ENCODE assay signal across 13 mouse cellular contexts in the genomic region with DNA sequence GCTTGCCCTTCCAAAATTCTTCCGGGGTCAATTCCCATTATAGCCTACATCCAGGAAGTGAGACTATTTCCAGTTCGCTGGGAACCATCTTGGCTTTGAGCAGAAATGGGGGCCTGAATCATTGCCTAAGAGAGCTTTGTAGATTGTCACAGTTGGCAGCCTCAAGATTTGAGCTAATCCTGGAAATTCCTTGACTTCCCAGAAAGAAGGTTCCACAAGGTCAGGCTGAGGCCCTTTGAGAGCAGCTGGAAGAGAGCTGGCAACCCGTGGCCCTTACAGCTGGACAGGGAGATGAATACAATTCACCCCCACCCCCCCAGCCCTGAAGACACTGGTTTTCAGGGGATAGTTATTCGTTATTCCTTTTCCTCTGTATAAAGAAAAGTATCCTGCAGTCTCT.
DNase-seq lines count a peak whose midpoint lies in the region; ATAC-seq and TF ChIP-seq lines count a peak whose summit lies in the region.
"Had no signal": no experiment of that assay in that cellular context is flagged by ENCODE, and none has a peak within 500 bp of the region (broad histone marks: within the 10 kb centered on the region; RNA-seq: fewer than 3 reads in every experiment).

No protein-coding gene starts in this region.

- 48% methylated on average over 4 of the region's 4 CpGs for WGBS in lung, embryonic 15.5 days
- WGBS in lung, adult 2 months, result 43% methylated on average over 4 of the region's 4 CpGs
- 49% methylated on average over 4 of the region's 4 CpGs for whole genome bisulfite sequencing in stomach, embryonic 14.5 days

- no peak overlapping the region for H3K9ac ChIP-seq in lung, embryonic 15.5 days
- H3K9ac ChIP-seq in stomach, embryonic 14.5 days (replicated peaks; ENCODE audit: low read depth, low read length), result no peak overlapping the region
- H3K9ac ChIP-seq: liver, embryonic 12.5 days had no signal

- DNase-seq in heart, adult 11 months, result peak; percentile 97
- DNase-seq in heart, postnatal 25 days (ENCODE audit: low spot score), result no peak
- no peak for DNase-seq in lung, adult 2 months
- peak; percentile 68 to 71 for DNase-seq in heart, postnatal 10 days
- no peak for DNase-seq in layer of hippocampus, adult 11-12 months (ENCODE audit: low spot score)
- no peak for DNase-seq in thymus, postnatal 14 days
- DNase-seq: adrenal gland, postnatal 25 days; cerebellum, adult 9-10 months; kidney, postnatal 14 days had no signal

- no peak for ATAC-seq in lung, embryonic 15.5 days (ENCODE audit: borderline replicate concordance, extremely low read depth, low FRiP score, low TSS enrichment)
- ATAC-seq in stomach, embryonic 14.5 days (ENCODE audit: insufficient number of reproducible peaks, insufficient read depth, low FRiP score, low read depth), result no peak
- ATAC-seq: liver, embryonic 12.5 days had no signal

- no peak for TF ChIP-seq POLR2A in lung, adult 2 months (IDR thresholded peaks at IDR 0.05; ENCODE audit: borderline replicate concordance, extremely low read depth, low read depth, low read length)

- TF ChIP-seq CTCF in lung, adult 2 months (IDR thresholded peaks at IDR 0.05; ENCODE audit: insufficient read depth, low read length), result no peak

- H3K4me1 ChIP-seq in lung, embryonic 15.5 days, result peaks cover 69% of the 10 kb centered on the region
- H3K4me1 ChIP-seq in lung, adult 2 months (ENCODE audit: control insufficient read depth, insufficient read depth, low read length), result peaks cover 25% of the 10 kb centered on the region
- peaks cover 67% of the 10 kb centered on the region for H3K4me1 ChIP-seq in stomach, embryonic 14.5 days (ENCODE audit: control insufficient read depth, insufficient read depth, low read length)

- 0 out of 2 replicates have a peak overlapping the region, but pooled peaks have one; percentile 72 for H3K27ac ChIP-seq in lung, embryonic 15.5 days
- H3K27ac ChIP-seq in stomach, embryonic 14.5 days (ENCODE audit: low read length), result peak overlapping the region; percentile 79; the same call in 1 of the 2 replicates
- H3K27ac ChIP-seq: liver, embryonic 12.5 days had no signal

- no peaks in the 10 kb centered on the region for H3K36me3 ChIP-seq in lung, embryonic 15.5 days
- no peaks in the 10 kb centered on the region for H3K36me3 ChIP-seq in stomach, embryonic 14.5 days (ENCODE audit: control insufficient read depth, insufficient read depth, low read length)
- H3K36me3 ChIP-seq: liver, embryonic 12.5 days had no signal

- H3K27me3 ChIP-seq in lung, embryonic 15.5 days, result no peaks in the 10 kb centered on the region
- no peaks in the 10 kb centered on the region for H3K27me3 ChIP-seq in stomach, embryonic 14.5 days (ENCODE audit: control insufficient read depth, insufficient read depth, low read length)
- H3K27me3 ChIP-seq: liver, embryonic 12.5 days had no signal

- H3K4me2 ChIP-seq in lung, embryonic 15.5 days, result no peak overlapping the region
- H3K4me2 ChIP-seq in stomach, embryonic 14.5 days (replicated peaks; ENCODE audit: low read depth, low read length), result no peak overlapping the region
- H3K4me2 ChIP-seq: liver, embryonic 12.5 days; midbrain, embryonic 11.5 days had no signal

- intact Hi-C loops in heart, postnatal 25 days (cut with DNase I), result loop anchor here (5.0 kb wide), 1 partner anchor 388 kb away; no protein-coding TSS in a partner anchor
- intact Hi-C loops in heart, postnatal 10 days (cut with DNase I), result no loop called here

- no peak overlapping the region for H3K4me3 ChIP-seq in lung, embryonic 15.5 days
- no peak overlapping the region for H3K4me3 ChIP-seq in lung, adult 2 months (replicated peaks; ENCODE audit: extremely low read depth, low read depth, low read length)
- no peak overlapping the region for H3K4me3 ChIP-seq in stomach, embryonic 14.5 days (ENCODE audit: low read depth, low read length)
- H3K4me3 ChIP-seq: liver, embryonic 12.5 days had no signal

- H3K9me3 ChIP-seq in lung, embryonic 15.5 days, result no peaks in the 10 kb centered on the region
- H3K9me3 ChIP-seq in stomach, embryonic 14.5 days (ENCODE audit: control insufficient read depth, low read depth, low read length), result no peaks in the 10 kb centered on the region
- H3K9me3 ChIP-seq: liver, embryonic 12.5 days had no signal

Comparison
In these comparisons a context has a peak if more than half of its experiments do, and no peak if none do; other contexts are left out.
1. DNase-seq: peak in heart, adult 11 months (single experiment) and heart, postnatal 10 days (2 of 2); none in heart, postnatal 25 days (single experiment), lung, adult 2 months (single experiment), layer of hippocampus, adult 11-12 months (single experiment) and thymus, postnatal 14 days (single experiment).